Mouse (Mus musculus): ENCODE measurements around the gene Krt79. TPM values are rescaled to one million over a fixed set of nuclear protein-coding genes. Genes with fewer than 3 reads are reported as not detected.

Gene Krt79
- total and polyA plus RNA-seq, 3 experiments = not detected

DNA sequence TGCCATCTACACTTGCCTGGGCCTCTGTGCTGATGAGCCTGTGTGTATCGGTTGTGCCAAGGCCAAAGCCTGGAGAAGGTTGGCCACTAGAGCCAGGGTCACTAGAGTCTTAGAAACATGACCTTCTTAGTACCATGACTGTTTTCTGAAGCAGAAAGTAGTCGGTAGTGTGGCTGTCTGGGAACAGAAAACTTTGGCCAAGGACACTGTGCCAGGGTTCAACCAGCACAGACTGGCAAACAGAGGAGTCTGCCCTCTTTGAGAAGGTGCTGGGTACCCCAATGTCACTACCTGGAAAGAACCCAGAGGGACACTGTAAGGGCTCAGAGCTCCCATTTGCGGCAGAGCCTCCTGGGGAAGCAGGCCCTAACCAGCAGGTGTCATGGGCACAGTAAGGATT is 36.5 kb upstream of the Krt79 start:
- no peak for TF ChIP-seq ZKSCAN1 (IDR thresholded peaks at IDR 0.05; ENCODE audit: borderline replicate concordance, low read depth, low read length)
- no peak for TF ChIP-seq MYC (IDR thresholded peaks at IDR 0.05; ENCODE audit: low read depth, low read length)
- no peak for TF ChIP-seq MAFK (IDR thresholded peaks at IDR 0.05; ENCODE audit: insufficient replicate concordance, low read length)
- no peak for TF ChIP-seq ZNF384 (IDR thresholded peaks at IDR 0.05; ENCODE audit: low read depth, low read length)
- TF ChIP-seq MXI1 (IDR thresholded peaks at IDR 0.05; ENCODE audit: low read depth, low read length) = no peak
- no peak for TF ChIP-seq CTCF (conservative IDR thresholded peaks at IDR 0.05 in 1 of 2, IDR thresholded peaks at IDR 0.05 in 1 of 2; ENCODE audit: low read depth in 2 of 2, low read length in 2 of 2)
- no peak for TF ChIP-seq ELF1 (IDR thresholded peaks at IDR 0.05; ENCODE audit: low read depth, low read length)
- no peak for TF ChIP-seq GABPA (IDR thresholded peaks at IDR 0.05; ENCODE audit: insufficient replicate concordance, low read depth, low read length)
- TF ChIP-seq RCOR1 (conservative IDR thresholded peaks at IDR 0.05; ENCODE audit: low read depth, low read length) = no peak
- no peak for TF ChIP-seq TCF12 (IDR thresholded peaks at IDR 0.05; ENCODE audit: low read depth, low read length)
- no peak for TF ChIP-seq HCFC1 (IDR thresholded peaks at IDR 0.05; ENCODE audit: low read depth, low read length)
- TF ChIP-seq MAZ (IDR thresholded peaks at IDR 0.05; ENCODE audit: low read depth, low read length) = no peak
- TF ChIP-seq MAX (IDR thresholded peaks at IDR 0.05; ENCODE audit: low read length) = no peak
- TF ChIP-seq SIN3A (IDR thresholded peaks at IDR 0.05; ENCODE audit: low read length) = no peak
- TF ChIP-seq NRF1 (IDR thresholded peaks at IDR 0.05; ENCODE audit: low read depth, low read length) = no peak
- TF ChIP-seq USF2 (conservative IDR thresholded peaks at IDR 0.05; ENCODE audit: low read depth, low read length) = no peak
- TF ChIP-seq ETS1 (conservative IDR thresholded peaks at IDR 0.05; ENCODE audit: low read depth, low read length) = no peak
- no peak for TF ChIP-seq CHD1 (IDR thresholded peaks at IDR 0.05; ENCODE audit: low read depth, low read length)
- TF ChIP-seq CHD2 (IDR thresholded peaks at IDR 0.05; ENCODE audit: low read length) = no peak
- Histone ChIP-seq H3K27me3 (replicated peaks) (peaks cover 81% of the 10 kb centered on the region), H3K4me1 (ENCODE audit: control insufficient read depth in 1 of 2, insufficient read depth in 2 of 2) (peaks cover 5 to 24% of the 10 kb centered on the region in 2 experiments; a peak in 3 of 4 replicates), H3K36me3 (replicated peaks in 1 of 2; ENCODE audit: control insufficient read depth in 1 of 2, insufficient read depth in 1 of 2, low read length in 1 of 2) (no peaks in the 10 kb centered on the region), H3K79me2 (replicated peaks; ENCODE audit: control insufficient read depth, extremely low read depth, insufficient read depth, poor library complexity, severe bottlenecking) (no peaks in the 10 kb centered on the region), H3K9me3 (replicated peaks; ENCODE audit: low read length) (no peaks in the 10 kb centered on the region), H3K9ac (ENCODE audit: insufficient read depth, low read depth) (no peak overlapping the region), H3K4me3 (replicated peaks in 1 of 3; ENCODE audit: low read depth in 2 of 3, low read length in 2 of 3, poor library complexity in 1 of 3) (no peak overlapping the region), H3K27ac (ENCODE audit: insufficient read depth, low read depth) (no peak overlapping the region), H3K4me2 (ENCODE audit: insufficient read depth, low read depth, poor library complexity, severe bottlenecking) (peak overlapping the region; percentile 46; the same call in 1 of the 2 replicates)
- dilution Hi-C loops (cut with MboI; ENCODE audit: extremely low pct_ligation_motif_present, extremely low pct_unique_long_range_greater_than_20kb, low sequenced_read_pairs) = no loop called here
- no peak for DNase-seq (ENCODE audit: extremely low read depth)
- in situ Hi-C loops (cut with MboI; ENCODE audit: low pct_ligation_motif_present, low pct_unique_long_range_greater_than_20kb, low sequenced_read_pairs) = loop anchor here (10.0 kb wide), 2 partner anchors 132 to 452 kb away; no protein-coding TSS in a partner anchor

DNA sequence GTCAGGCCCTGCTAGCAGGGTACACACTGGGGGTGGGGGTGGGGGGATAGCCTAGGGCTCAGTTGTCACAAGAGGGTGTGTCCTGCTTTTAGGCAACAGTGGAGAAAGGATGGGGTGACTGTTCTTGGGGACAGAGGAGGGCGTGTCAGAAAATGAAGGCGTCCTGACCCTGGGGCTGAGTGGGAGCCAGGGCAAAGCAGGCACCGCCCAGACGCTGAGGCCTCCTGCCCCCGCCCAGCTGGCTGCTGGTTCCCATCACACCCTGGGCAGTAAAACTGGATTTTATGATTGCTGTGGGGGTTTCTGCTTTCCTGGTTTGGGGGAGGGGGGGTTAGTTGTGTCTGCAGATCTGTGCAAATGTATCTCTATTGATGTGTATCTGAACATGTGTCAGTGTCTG is 35.9 kb upstream of the Krt79 start:
- no peaks in the 10 kb centered on the region for H3K9me3 ChIP-seq (replicated peaks; ENCODE audit: low read length)
- no peak for DNase-seq (ENCODE audit: extremely low read depth)
- H3K4me3 ChIP-seq (replicated peaks in 1 of 3; ENCODE audit: low read depth in 2 of 3, low read length in 2 of 3, poor library complexity in 1 of 3) = no peak overlapping the region
- no peak overlapping the region for H3K4me2 ChIP-seq (ENCODE audit: insufficient read depth, low read depth, poor library complexity, severe bottlenecking)
- H3K27me3 ChIP-seq (replicated peaks) = peaks cover 85% of the 10 kb centered on the region
- peaks cover 5 to 24% of the 10 kb centered on the region in 2 experiments; a peak in 3 of 4 replicates for H3K4me1 ChIP-seq (ENCODE audit: control insufficient read depth in 1 of 2, insufficient read depth in 2 of 2)
- no peaks in the 10 kb centered on the region for H3K36me3 ChIP-seq (replicated peaks in 1 of 2; ENCODE audit: control insufficient read depth in 1 of 2, insufficient read depth in 1 of 2, low read length in 1 of 2)
- in situ Hi-C loops (cut with MboI; ENCODE audit: low pct_ligation_motif_present, low pct_unique_long_range_greater_than_20kb, low sequenced_read_pairs) (loop anchor here (10.0 kb wide), 2 partner anchors 131 to 451 kb away; no protein-coding TSS in a partner anchor), dilution Hi-C loops (cut with MboI; ENCODE audit: extremely low pct_ligation_motif_present, extremely low pct_unique_long_range_greater_than_20kb, low sequenced_read_pairs) (no loop called here)
- H3K27ac ChIP-seq (ENCODE audit: insufficient read depth, low read depth) = no peak overlapping the region
- H3K9ac ChIP-seq (ENCODE audit: insufficient read depth, low read depth) = no peak overlapping the region
- TF ChIP-seq MAFK (IDR thresholded peaks at IDR 0.05; ENCODE audit: insufficient replicate concordance, low read length) (no peak), IRF4 (IDR thresholded peaks at IDR 0.05; ENCODE audit: low read depth, low read length) (no peak), RAD21 (IDR thresholded peaks at IDR 0.05; ENCODE audit: low read depth, low read length) (no peak), CHD2 (IDR thresholded peaks at IDR 0.05; ENCODE audit: low read length) (no peak)
- no peaks in the 10 kb centered on the region for H3K79me2 ChIP-seq (replicated peaks; ENCODE audit: control insufficient read depth, extremely low read depth, insufficient read depth, poor library complexity, severe bottlenecking)
